Mouse (Mus musculus) kidney, adult 2 months (tissue): Measurements from ENCODE around the gene Flnc. TPM values are rescaled to one million over a fixed set of nuclear protein-coding genes. Genes with fewer than 3 reads are reported as not detected.

Source experiments
- DNase-seq: peaks from one replicate; pipeline ENCODE4 v3.0.0; 2021
- H3K27ac ChIP-seq: fragments of 200-500 bp; 2 replicates; pipeline ENCODE4 v1.5.1; 2012; ENCODE audit warnings: low read depth, low read length, control low read depth, inconsistent platforms; ENCODE audit not compliant: insufficient read depth
- H3K27me3 ChIP-seq: fragments of 200-500 bp; replicated peaks from 2 replicates; pipeline ENCODE4 v1.6.1; 2012; ENCODE audit warnings: mild to moderate bottlenecking, moderate library complexity, low read length, inconsistent platforms; ENCODE audit not compliant: control insufficient read depth, insufficient read depth
- H3K36me3 ChIP-seq: fragments of 200-500 bp; 2 replicates; pipeline ENCODE4 v1.6.1; 2012; ENCODE audit warnings: mild to moderate bottlenecking, moderate library complexity, low read length, inconsistent platforms; ENCODE audit not compliant: control insufficient read depth, insufficient read depth
- H3K4me1 ChIP-seq: fragments of 200-500 bp; 2 replicates; pipeline ENCODE4 v1.6.1; 2011; ENCODE audit warnings: low read length; ENCODE audit not compliant: control insufficient read depth, insufficient read depth
- H3K4me3 ChIP-seq: fragments of 200-500 bp; 2 replicates; pipeline ENCODE4 v1.5.1; 2011; ENCODE audit warnings: mild to moderate bottlenecking, low read depth, low read length, control low read depth; ENCODE audit not compliant: insufficient read depth
- CTCF ChIP-seq: fragments of 200-500 bp; conservative IDR thresholded peaks from 2 replicates; pipeline ENCODE4 v1.5.1; 2011; ENCODE audit warnings: low read depth, mild to moderate bottlenecking, control low read depth, low read length, moderate library complexity, mixed read lengths; ENCODE audit not compliant: insufficient read depth, insufficient read length
- POLR2A ChIP-seq: fragments of 200-500 bp; IDR thresholded peaks from one replicate; pipeline ENCODE4 v1.6.1; 2011; ENCODE audit warnings: low read depth, low read length, control low read depth
- WGBS: fragments of 180-500 bp; shearing (Covaris S2); methylation state at CpG from one replicate; pipeline ENCODE4 v1.1.7; 2018; 5-methylcytosine and 5-hydroxymethylcytosine counted together
- polyA plus RNA-seq: library from polyadenylated mRNA; depleted of rRNA; stranded (reverse); fragments of >200 nt; gene quantifications from 2 replicates; pipeline ENCODE4 v1.2.3, GENCODE M21; 2012

Gene Flnc
- polyA plus RNA-seq, 1 experiment = 2.6 TPM

DNA sequence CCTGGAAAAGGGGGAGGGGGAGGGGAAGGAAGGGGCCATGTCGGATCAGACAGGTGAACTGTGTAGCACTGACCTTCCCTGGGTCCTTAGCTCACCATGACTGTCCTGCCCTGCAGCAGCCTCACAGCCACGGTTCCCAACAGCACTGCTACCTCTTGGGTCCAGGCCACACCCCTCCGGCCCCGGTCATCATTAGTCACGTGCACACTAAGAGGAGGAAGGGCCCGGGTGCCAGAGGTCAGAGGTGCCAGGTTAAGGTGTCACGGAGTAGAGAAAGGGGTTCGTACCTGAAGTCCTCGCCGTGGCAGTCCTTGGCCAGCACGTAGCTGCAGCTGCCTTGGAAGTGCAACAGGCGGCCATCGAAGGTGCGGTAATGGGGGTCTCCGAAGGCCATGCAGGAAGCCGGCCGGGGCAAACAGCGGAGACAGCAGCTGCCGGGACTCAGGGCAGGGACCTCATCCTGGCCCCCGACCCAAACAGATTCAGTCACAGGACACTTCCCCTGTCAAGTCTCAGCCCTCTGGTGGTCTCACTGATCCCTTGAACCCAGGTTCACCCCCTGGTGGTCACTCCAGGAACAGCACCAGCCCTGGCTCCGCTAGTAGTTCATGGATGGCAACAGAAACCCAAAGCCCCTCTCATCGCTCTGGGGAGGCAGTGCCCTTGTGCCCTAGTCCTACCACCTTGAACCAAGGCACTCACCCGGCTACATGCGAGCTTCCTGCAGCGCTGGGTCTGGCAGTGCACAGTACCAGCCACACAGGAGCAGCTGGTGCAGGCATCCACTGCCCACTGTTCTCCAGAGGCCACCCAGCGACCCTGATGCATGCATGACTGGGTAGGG is 51.9 kb downstream of the Flnc start:
- TF ChIP-seq CTCF (peak; percentile 79), POLR2A (no peak)
- WGBS = 12% methylated on average over 26 of the region's 26 CpGs
- no peak overlapping the region for H3K27ac ChIP-seq
- H3K27me3 ChIP-seq = no peaks in the 10 kb centered on the region
- H3K4me1 ChIP-seq = 0 out of 2 replicates have a peak, but pooled peaks cover 4% of the 10 kb centered on the region
- peak; percentile 67 for DNase-seq
- H3K36me3 ChIP-seq = no peaks in the 10 kb centered on the region
- peak overlapping the region; percentile 43 for H3K4me3 ChIP-seq

DNA sequence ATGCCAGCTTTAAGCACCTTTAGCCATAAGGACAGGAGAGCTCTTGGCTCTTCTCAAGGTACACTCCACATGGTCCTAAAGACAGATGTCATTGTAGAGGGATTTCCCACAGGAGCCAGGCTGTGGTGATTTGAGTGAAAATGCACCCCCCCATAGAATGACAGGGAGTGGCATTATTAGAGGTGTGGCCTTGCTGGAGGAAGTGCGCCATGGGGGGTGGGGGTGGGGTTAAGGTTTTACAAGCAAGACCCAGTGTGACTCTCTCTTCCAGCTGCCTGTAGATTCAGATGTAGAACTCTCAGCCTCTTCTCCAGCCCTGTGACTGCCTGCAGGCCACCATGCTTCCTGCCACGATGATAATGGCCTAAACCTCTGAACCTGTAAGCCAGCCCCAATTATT is 52.9 kb downstream of the Flnc start:
- no peak for TF ChIP-seq POLR2A
- TF ChIP-seq CTCF = no peak
- WGBS = 72% methylated on average over 2 of the region's 2 CpGs
- 0 out of 2 replicates have a peak, but pooled peaks cover 4% of the 10 kb centered on the region for H3K4me1 ChIP-seq
- DNase-seq = no peak
- H3K27me3 ChIP-seq = no peaks in the 10 kb centered on the region
- H3K27ac ChIP-seq = no peak overlapping the region
- H3K4me3 ChIP-seq = no peak overlapping the region
- no peaks in the 10 kb centered on the region for H3K36me3 ChIP-seq

DNA sequence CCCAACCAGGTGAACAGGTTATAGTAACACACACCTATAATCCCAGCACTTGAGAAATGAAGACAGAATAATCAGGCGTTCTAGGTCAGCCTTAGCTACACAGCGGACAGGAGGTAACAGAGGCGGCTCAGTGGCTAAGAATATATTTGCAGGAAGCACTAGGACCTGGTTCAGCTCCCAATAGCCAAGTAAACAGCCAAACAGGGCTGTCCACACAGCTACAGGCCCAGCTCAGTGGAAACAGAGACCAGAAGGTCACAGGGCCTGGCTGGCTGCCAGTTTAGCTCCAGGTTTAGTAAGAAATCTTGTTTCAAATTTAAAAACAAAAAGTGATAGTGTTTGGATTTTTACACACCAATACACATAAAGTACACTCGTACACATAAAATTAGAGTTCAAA is 61.0 kb downstream of the Flnc start:
- Histone ChIP-seq H3K27me3 (no peaks in the 10 kb centered on the region), H3K4me3 (no peak overlapping the region), H3K4me1 (no peaks in the 10 kb centered on the region), H3K27ac (no peak overlapping the region), H3K36me3 (no peaks in the 10 kb centered on the region)
- 56% methylated on average over 4 of the region's 4 CpGs for WGBS
- TF ChIP-seq CTCF (no peak), POLR2A (no peak)
- peak; percentile 54 for DNase-seq

DNA sequence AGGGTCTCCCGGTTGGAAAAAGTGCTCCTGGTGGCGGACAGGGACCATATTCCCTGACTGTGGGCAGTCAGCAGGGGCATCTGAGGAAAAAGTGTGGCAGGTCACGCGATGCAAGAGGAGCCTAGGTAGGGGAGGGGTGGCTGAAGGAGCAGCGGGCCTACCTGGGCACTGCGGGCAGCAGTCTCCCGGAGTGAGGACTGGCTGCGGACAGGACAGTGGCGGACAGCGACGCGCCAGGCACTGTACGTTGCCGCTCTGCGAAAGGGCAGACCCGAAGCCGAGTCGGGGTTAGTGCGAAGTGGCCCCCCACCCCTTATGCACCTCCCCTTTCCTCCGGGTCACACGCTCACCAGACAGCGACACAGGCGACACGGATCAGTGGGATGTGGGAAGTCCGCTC is 63.2 kb downstream of the Flnc start:
- no peak for DNase-seq
- no peaks in the 10 kb centered on the region for H3K4me1 ChIP-seq
- 49% methylated on average over 25 of the region's 25 CpGs for WGBS
- H3K4me3 ChIP-seq = no peak overlapping the region
- no peaks in the 10 kb centered on the region for H3K27me3 ChIP-seq
- H3K36me3 ChIP-seq = no peaks in the 10 kb centered on the region
- H3K27ac ChIP-seq = no peak overlapping the region
- no peak for TF ChIP-seq POLR2A
- TF ChIP-seq CTCF = no peak

DNA sequence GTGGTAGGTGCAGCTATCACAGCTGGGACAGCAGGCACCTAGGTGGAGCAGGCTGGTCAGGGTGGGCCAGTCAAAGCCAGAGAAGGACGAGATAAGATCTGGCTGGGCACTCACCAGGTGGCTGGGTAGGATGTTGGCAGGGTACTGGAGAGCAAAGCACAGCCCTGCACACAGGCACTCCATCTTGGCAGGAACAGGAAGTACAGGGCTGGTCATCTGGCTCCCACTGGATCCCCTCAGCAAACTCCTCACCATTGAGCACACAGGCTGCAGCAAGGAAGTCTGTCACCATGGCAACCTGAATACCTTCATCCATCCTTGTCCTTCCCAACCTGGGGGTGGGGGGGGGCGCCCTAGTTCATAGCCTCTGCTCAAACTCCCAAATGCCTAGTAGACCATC is 64.7 kb downstream of the Flnc start:
- Histone ChIP-seq H3K36me3 (no peaks in the 10 kb centered on the region), H3K4me1 (no peaks in the 10 kb centered on the region), H3K27me3 (no peaks in the 10 kb centered on the region), H3K27ac (no peak overlapping the region), H3K4me3 (no peak overlapping the region)
- WGBS = 61% methylated on average over 2 of the region's 2 CpGs
- DNase-seq = no peak
- TF ChIP-seq POLR2A (no peak), CTCF (no peak)

DNA sequence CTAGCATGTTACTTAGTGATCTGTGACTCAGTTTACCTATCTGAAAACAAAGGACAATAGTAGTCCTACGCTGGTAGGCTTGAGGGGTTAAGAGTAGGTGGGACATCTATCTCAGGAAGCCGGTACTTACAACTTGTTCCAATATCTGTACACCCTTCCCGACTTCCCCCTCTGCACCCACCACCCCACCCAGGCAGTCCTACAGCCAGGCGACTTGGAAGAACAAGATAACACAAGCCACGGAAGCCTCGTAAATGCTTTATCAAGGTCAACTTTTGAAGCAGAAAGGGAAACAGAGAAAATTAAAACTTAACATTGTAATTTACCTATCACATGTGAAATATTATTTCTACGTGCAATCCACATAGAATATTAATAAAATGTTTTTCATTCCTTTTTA is 67.1 kb downstream of the Flnc start:
- no peaks in the 10 kb centered on the region for H3K27me3 ChIP-seq
- no peak overlapping the region for H3K4me3 ChIP-seq
- DNase-seq = no peak
- WGBS = 96% methylated on average over 7 of the region's 7 CpGs
- no peak overlapping the region for H3K27ac ChIP-seq
- TF ChIP-seq CTCF = no peak
- no peak for TF ChIP-seq POLR2A
- no peaks in the 10 kb centered on the region for H3K36me3 ChIP-seq
- no peaks in the 10 kb centered on the region for H3K4me1 ChIP-seq

DNA sequence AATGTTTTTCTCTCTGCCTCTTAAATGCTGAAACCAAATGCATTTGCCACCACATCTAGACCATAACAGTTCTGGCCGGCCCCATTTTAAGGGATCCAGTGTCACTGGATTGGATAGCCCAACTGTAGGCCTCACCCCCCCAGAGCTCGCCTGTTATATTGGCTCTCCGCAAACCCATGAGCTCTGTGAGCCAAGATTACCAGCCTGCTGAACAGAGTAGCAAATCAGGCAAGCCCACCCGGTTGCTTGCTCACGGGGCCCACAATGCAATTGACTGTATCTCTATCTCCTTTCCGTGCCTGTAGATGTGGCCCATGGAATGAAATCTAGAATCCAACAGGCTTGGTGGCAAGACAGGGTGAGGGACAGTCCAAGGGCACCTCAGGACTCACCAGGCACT is 67.8 kb downstream of the Flnc start:
- Histone ChIP-seq H3K27me3 (no peaks in the 10 kb centered on the region), H3K4me1 (no peaks in the 10 kb centered on the region), H3K27ac (no peak overlapping the region), H3K4me3 (no peak overlapping the region), H3K36me3 (no peaks in the 10 kb centered on the region)
- TF ChIP-seq CTCF (no peak), POLR2A (no peak)
- WGBS = 95% methylated on average over 6 of the region's 6 CpGs
- no peak for DNase-seq
